Mouse (Mus musculus) liver, embryonic 13.5 days (tissue): ENCODE measurements around the gene Rsl1. TPM values are rescaled to one million over a fixed set of nuclear protein-coding genes. Genes with fewer than 3 reads are reported as not detected.
"Not testable (repeated sequence)": the region's sequence is repeated elsewhere in the genome, so short reads cannot be mapped to it uniquely, and the experiment has no call there.

Experiments
- ATAC-seq: fragments of 200-750 bp; cut with Nextera tagmentation; 2 replicates; pipeline ENCODE4 v1.8.0; 2017; ENCODE audit warnings: low read depth, mild to moderate bottlenecking, moderate number of reproducible peaks, moderate library complexity
- DNase-seq: peaks from one replicate; pipeline ENCODE4 v3.0.0; 2022
- H3K27ac ChIP-seq: fragments of 300-500 bp; sonication (generic); 2 replicates; pipeline ENCODE4 v1.5.1; 2015; ENCODE audit warnings: moderate library complexity, mild to moderate bottlenecking, inconsistent platforms
- H3K27me3 ChIP-seq: fragments of 300-500 bp; sonication (generic); 2 replicates; pipeline ENCODE4 v1.6.1; 2015; ENCODE audit warnings: mild to moderate bottlenecking, inconsistent platforms
- H3K36me3 ChIP-seq: fragments of 300-500 bp; sonication (generic); 2 replicates; pipeline ENCODE4 v1.6.1; 2015; ENCODE audit warnings: mild to moderate bottlenecking, inconsistent platforms
- H3K4me1 ChIP-seq: fragments of 300-500 bp; sonication (generic); replicated peaks from 2 replicates; pipeline ENCODE4 v1.6.1; 2015; ENCODE audit warnings: inconsistent platforms
- H3K4me2 ChIP-seq: fragments of 300-500 bp; sonication (generic); 2 replicates; pipeline ENCODE4 v1.6.1; 2015; ENCODE audit warnings: inconsistent platforms, mild to moderate bottlenecking, moderate library complexity
- H3K4me3 ChIP-seq: fragments of 300-500 bp; sonication (generic); replicated peaks from 2 replicates; pipeline ENCODE4 v1.5.1; 2015; ENCODE audit warnings: mild to moderate bottlenecking, inconsistent platforms
- H3K9ac ChIP-seq: fragments of 300-500 bp; sonication (generic); 2 replicates; pipeline ENCODE4 v1.6.1; 2015; ENCODE audit warnings: mild to moderate bottlenecking, inconsistent platforms
- H3K9me3 ChIP-seq: fragments of 300-500 bp; sonication (generic); replicated peaks from 2 replicates; pipeline ENCODE4 v1.6.1; 2016; ENCODE audit warnings: inconsistent platforms
- WGBS: fragments of 180-500 bp; shearing (Covaris S2); methylation state at CpG from one replicate; pipeline ENCODE4 v1.1.7; 2015; ENCODE audit not compliant: insufficient replicate concordance; 5-methylcytosine and 5-hydroxymethylcytosine counted together
- polyA plus RNA-seq: library from polyadenylated mRNA; unstranded; fragments of >200 nt; fragmentation: Nextera tagmentation; extraction: Ambion mirVana; gene quantifications from 2 replicates; pipeline ENCODE4 v1.2.1, GENCODE M21; 2015

Rsl1 gene
- 1.7 and 1.9 TPM in 2 replicates for polyA plus RNA-seq

- not testable (repeated sequence) for H3K9me3 ChIP-seq, H3K27ac ChIP-seq, H3K36me3 ChIP-seq, H3K27me3 ChIP-seq, H3K4me1 ChIP-seq
- Histone ChIP-seq H3K4me3 (peak within 1 kb of the TSS; percentile 65), H3K9ac (peak within 1 kb of the TSS; percentile 71), H3K4me2 (peak within 1 kb of the TSS; percentile 66)
- 1% methylated on average over 17 of the region's 17 CpGs for WGBS
- DNase-seq = peak; percentile 21
- ATAC-seq = peak; percentile 95
Measured at GRCm38 (mm10) chr13:67172991-67173722, at the start of gene Rsl1. Gene Rsl1 (plus strand): TSS chr13:67173182.

GRCm38 (mm10) chr13:67124460-67124859, 48.5 kb upstream of the Rsl1 start:
- WGBS = 79% methylated on average over 1 of the region's 1 CpGs
- H3K9me3 ChIP-seq = no peaks in the 10 kb centered on the region
- no peak overlapping the region for H3K27ac ChIP-seq
- no peak for DNase-seq
- H3K4me3 ChIP-seq = no peak overlapping the region
- ATAC-seq = no peak
- no peaks in the 10 kb centered on the region for H3K4me1 ChIP-seq
- H3K4me2 ChIP-seq = no peak overlapping the region
- H3K27me3 ChIP-seq = no peaks in the 10 kb centered on the region
- H3K36me3 ChIP-seq = no peaks in the 10 kb centered on the region
- no peak overlapping the region for H3K9ac ChIP-seq

- not testable (repeated sequence) for H3K27me3 ChIP-seq, H3K4me1 ChIP-seq, H3K9ac ChIP-seq, H3K9me3 ChIP-seq, H3K36me3 ChIP-seq, H3K4me3 ChIP-seq, H3K27ac ChIP-seq, ATAC-seq, H3K4me2 ChIP-seq, DNase-seq
- 61% methylated on average over 10 of the region's 10 CpGs for WGBS
Measured at GRCm38 (mm10) chr13:67127507-67127906, 45.5 kb upstream of the Rsl1 start.

GRCm38 (mm10) chr13:67128038-67128721, 44.8 kb upstream of the Rsl1 start:
- no peaks in the 10 kb centered on the region for H3K27me3 ChIP-seq
- DNase-seq = peak; percentile 50
- H3K9ac ChIP-seq = peak overlapping the region; percentile 67
- H3K27ac ChIP-seq = no peak overlapping the region
- H3K9me3 ChIP-seq = no peaks in the 10 kb centered on the region
- peak overlapping the region; percentile 69 for H3K4me3 ChIP-seq
- WGBS = 2% methylated on average over 18 of the region's 18 CpGs
- H3K4me1 ChIP-seq = no peaks in the 10 kb centered on the region
- peak overlapping the region; percentile 69 for H3K4me2 ChIP-seq
- peak; percentile 83 for ATAC-seq
- no peaks in the 10 kb centered on the region for H3K36me3 ChIP-seq

GRCm38 (mm10) chr13:67166122-67166521, 6.9 kb upstream of the Rsl1 start:
- 40% methylated on average over 4 of the region's 4 CpGs for WGBS
- H3K4me3 ChIP-seq, H3K36me3 ChIP-seq, H3K27me3 ChIP-seq, H3K27ac ChIP-seq, DNase-seq, ATAC-seq, H3K4me2 ChIP-seq, H3K9me3 ChIP-seq, H3K9ac ChIP-seq, H3K4me1 ChIP-seq: not testable (repeated sequence)

GRCm38 (mm10) chr13:67173723-67174055, 707 bp downstream of the Rsl1 start:
- 18% methylated on average over 5 of the region's 5 CpGs for WGBS
- Histone ChIP-seq H3K9ac (peak overlapping the region; percentile 71; the same call in 1 of the 2 replicates), H3K4me1 (peaks cover 4% of the 10 kb centered on the region; the same call in 1 of the 2 replicates), H3K4me3 (peak overlapping the region; percentile 65), H3K27ac (no peak overlapping the region), H3K36me3 (no peaks in the 10 kb centered on the region; the same call in 1 of the 2 replicates), H3K4me2 (peak overlapping the region; percentile 66), H3K27me3 (no peaks in the 10 kb centered on the region), H3K9me3 (no peaks in the 10 kb centered on the region)
- ATAC-seq (no peak), DNase-seq (no peak)

- DNase-seq = peak; percentile 18
- peak within 1 kb of the TSS; percentile 67 for H3K4me3 ChIP-seq
- ATAC-seq = peak; percentile 80
- no peaks in the 10 kb centered on the region for H3K9me3 ChIP-seq
- H3K4me1 ChIP-seq = peaks cover 3% of the 10 kb centered on the region; the same call in 1 of the 2 replicates
- H3K36me3 ChIP-seq = no peaks in the 10 kb centered on the region
- H3K9ac ChIP-seq = peak within 1 kb of the TSS; percentile 64
- H3K27ac ChIP-seq = no peak within 1 kb of the TSS
- WGBS = 2% methylated on average over 13 of the region's 13 CpGs
- peak within 1 kb of the TSS; percentile 70 for H3K4me2 ChIP-seq
- H3K27me3 ChIP-seq = no peaks in the 10 kb centered on the region
Measured at GRCm38 (mm10) chr13:67194340-67194894, 21.4 kb downstream of the Rsl1 start, which contains the start of gene Zfp455. Gene Zfp455 (plus strand): TSS chr13:67194506.

GRCm38 (mm10) chr13:67201656-67202055, 28.7 kb downstream of the Rsl1 start:
- Histone ChIP-seq H3K4me1 (no peaks in the 10 kb centered on the region), H3K27me3 (no peaks in the 10 kb centered on the region), H3K9ac (no peak overlapping the region), H3K4me3 (no peak overlapping the region), H3K27ac (no peak overlapping the region), H3K4me2 (no peak overlapping the region), H3K9me3 (no peaks in the 10 kb centered on the region), H3K36me3 (no peaks in the 10 kb centered on the region)
- WGBS = 56% methylated on average over 3 of the region's 3 CpGs
- DNase-seq (no peak), ATAC-seq (no peak)

- no peaks in the 10 kb centered on the region for H3K36me3 ChIP-seq
- WGBS = 43% methylated on average over 4 of the region's 4 CpGs
- H3K4me3 ChIP-seq = no peak overlapping the region
- no peak overlapping the region for H3K4me2 ChIP-seq
- H3K4me1 ChIP-seq = no peaks in the 10 kb centered on the region
- no peak for ATAC-seq
- no peak overlapping the region for H3K9ac ChIP-seq
- no peak for DNase-seq
- no peak overlapping the region for H3K27ac ChIP-seq
- H3K27me3 ChIP-seq = no peaks in the 10 kb centered on the region
- no peaks in the 10 kb centered on the region for H3K9me3 ChIP-seq
Measured at GRCm38 (mm10) chr13:67214015-67214607, 41.1 kb downstream of the Rsl1 start.
